Mouse (Mus musculus) hindbrain, embryonic 14.5 days (tissue): ENCODE results near the gene Grin2d. TPM values are rescaled to one million over a fixed set of nuclear protein-coding genes. Genes with fewer than 3 reads are reported as not detected.

ENCODE experiments used
- ATAC-seq: fragments of 200-750 bp; cut with Nextera tagmentation; 2 replicates; pipeline ENCODE4 v1.8.0; 2017; ENCODE audit warnings: moderate number of reproducible peaks, mild to moderate bottlenecking, moderate TSS enrichment, moderate library complexity; ENCODE audit not compliant: low FRiP score
- DNase-seq: peaks from one replicate; pipeline ENCODE4 v3.0.0-alpha.2; 2015; ENCODE audit warnings: low spot score
- H3K27ac ChIP-seq: fragments of 300-500 bp; sonication (generic); 2 replicates; pipeline ENCODE4 v1.5.1; 2014; ENCODE audit warnings: mild to moderate bottlenecking, moderate library complexity
- H3K27me3 ChIP-seq: fragments of 300-500 bp; sonication (generic); 2 replicates; pipeline ENCODE4 v1.6.1; 2014; ENCODE audit warnings: mild to moderate bottlenecking, low read length, mixed read lengths; ENCODE audit not compliant: control insufficient read depth, insufficient read depth
- H3K36me3 ChIP-seq: fragments of 300-500 bp; sonication (generic); replicated peaks from 2 replicates; pipeline ENCODE4 v1.6.1; 2014; ENCODE audit not compliant: control insufficient read depth, insufficient read depth
- H3K4me1 ChIP-seq: fragments of 300-500 bp; sonication (generic); replicated peaks from 2 replicates; pipeline ENCODE4 v1.6.1; 2014; ENCODE audit warnings: antibody characterized with exemption, low read length, mixed read lengths; ENCODE audit not compliant: control insufficient read depth, insufficient read depth
- H3K4me2 ChIP-seq: fragments of 300-500 bp; sonication (generic); replicated peaks from 2 replicates; pipeline ENCODE4 v1.6.1; 2014; ENCODE audit warnings: mild to moderate bottlenecking, moderate library complexity
- H3K4me3 ChIP-seq: fragments of 300-500 bp; sonication (generic); replicated peaks from 2 replicates; pipeline ENCODE4 v1.5.1; 2014; ENCODE audit warnings: mild to moderate bottlenecking, low read length
- H3K9ac ChIP-seq: fragments of 300-500 bp; sonication (generic); 2 replicates; pipeline ENCODE4 v1.6.1; 2014
- H3K9me3 ChIP-seq: fragments of 300-500 bp; sonication (generic); 2 replicates; pipeline ENCODE4 v1.6.1; 2016; ENCODE audit warnings: low read length; ENCODE audit not compliant: control insufficient read depth
- WGBS: fragments of 180-500 bp; shearing (Covaris S2); extraction: QIAGEN DNeasy Blood & Tissue Kit; methylation state at CpG from one replicate; pipeline ENCODE4 v1.1.7; 2014; 5-methylcytosine and 5-hydroxymethylcytosine counted together
- polyA plus RNA-seq: library from polyadenylated mRNA; unstranded; fragments of >200 nt; fragmentation: Nextera tagmentation; extraction: Ambion mirVana; gene quantifications from 2 replicates; pipeline ENCODE4 v1.2.1, GENCODE M21; 2014

Grin2d gene
- polyA plus RNA-seq, 1 experiment from 2014 or later, result 4.3 TPM

- ATAC-seq (peak; percentile 58), DNase-seq (peak; percentile 92)
- WGBS, result 1% methylated on average over 109 of the region's 117 CpGs
- Histone ChIP-seq H3K9ac (peak overlapping the region; percentile 83), H3K4me2 (peak overlapping the region; percentile 78), H3K9me3 (no peaks in the 10 kb centered on the region), H3K27me3 (peaks cover 10% of the 10 kb centered on the region; the same call in 1 of the 2 replicates), H3K36me3 (no peaks in the 10 kb centered on the region), H3K4me1 (peaks cover 34% of the 10 kb centered on the region; the same call in 1 of the 2 replicates), H3K4me3 (peak overlapping the region; percentile 63), H3K27ac (peak overlapping the region; percentile 40)
Observed at GRCm38 (mm10) chr7:45865925-45866910, 12.0 kb downstream of the Grin2d start.

GRCm38 (mm10) chr7:45864435-45864834, 13.7 kb downstream of the Grin2d start:
- H3K9me3 ChIP-seq, result no peaks in the 10 kb centered on the region
- no peak for DNase-seq
- no peak overlapping the region for H3K4me2 ChIP-seq
- H3K4me1 ChIP-seq, result peaks cover 23% of the 10 kb centered on the region; the same call in 1 of the 2 replicates
- no peak overlapping the region for H3K9ac ChIP-seq
- no peaks in the 10 kb centered on the region for H3K36me3 ChIP-seq
- no peak for ATAC-seq
- no peak overlapping the region for H3K27ac ChIP-seq
- WGBS, result 67% methylated on average over 3 of the region's 3 CpGs
- peaks cover 19% of the 10 kb centered on the region for H3K27me3 ChIP-seq
- no peak overlapping the region for H3K4me3 ChIP-seq

DNA sequence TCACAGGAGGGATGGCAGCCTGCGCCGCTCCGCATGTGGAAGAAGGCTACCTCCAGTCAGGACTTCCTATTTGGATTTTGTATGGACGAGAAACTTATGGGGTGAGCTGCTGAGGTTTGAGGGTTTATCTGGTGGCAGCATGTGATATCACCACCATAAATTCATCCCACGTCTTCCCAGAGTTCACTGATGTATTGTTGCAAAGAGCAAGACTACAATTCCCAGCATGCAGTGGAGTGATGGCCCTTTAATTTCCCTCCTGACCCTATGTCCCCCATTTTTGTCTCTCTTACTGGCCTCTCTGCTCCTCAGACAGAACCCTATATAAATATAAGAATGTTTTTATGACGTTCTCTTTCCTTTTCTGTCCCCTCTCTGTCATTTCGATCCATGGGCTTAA, 15.4 kb downstream of the Grin2d start:
- Histone ChIP-seq H3K27me3 (peaks cover 30% of the 10 kb centered on the region), H3K9me3 (no peaks in the 10 kb centered on the region), H3K4me3 (no peak overlapping the region), H3K36me3 (no peaks in the 10 kb centered on the region), H3K9ac (no peak overlapping the region), H3K27ac (no peak overlapping the region), H3K4me1 (peaks cover 6% of the 10 kb centered on the region; the same call in 1 of the 2 replicates), H3K4me2 (no peak overlapping the region)
- ATAC-seq (no peak), DNase-seq (no peak)
- WGBS, result 84% methylated on average over 7 of the region's 7 CpGs

DNA sequence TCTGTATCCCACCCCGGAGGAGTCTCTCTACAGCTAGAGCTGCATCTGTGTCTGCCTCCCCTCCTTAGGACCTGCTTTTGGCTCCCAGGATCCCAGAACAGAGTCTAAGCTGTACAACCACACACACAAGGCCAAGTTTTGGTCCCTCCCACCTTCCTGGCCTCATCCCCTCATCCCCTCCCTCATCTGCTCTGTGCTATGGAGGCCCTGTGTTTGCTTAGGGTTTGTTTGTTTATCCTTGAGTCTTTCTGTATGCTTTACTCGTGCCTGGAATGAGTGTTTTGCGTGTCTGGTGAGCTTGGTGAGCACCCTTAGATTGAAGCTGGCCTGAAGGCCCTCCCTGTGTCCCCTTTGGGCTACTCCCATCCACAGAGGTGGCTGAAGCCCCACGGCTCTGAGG, 19.2 kb downstream of the Grin2d start:
- H3K27ac ChIP-seq, result no peak overlapping the region
- WGBS, result 70% methylated on average over 4 of the region's 4 CpGs
- no peak overlapping the region for H3K9ac ChIP-seq
- H3K4me2 ChIP-seq, result no peak overlapping the region
- no peak for ATAC-seq
- H3K9me3 ChIP-seq, result no peaks in the 10 kb centered on the region
- peaks cover 37% of the 10 kb centered on the region for H3K27me3 ChIP-seq
- H3K4me3 ChIP-seq, result no peak overlapping the region
- no peaks in the 10 kb centered on the region for H3K36me3 ChIP-seq
- H3K4me1 ChIP-seq, result 0 out of 2 replicates have a peak, but pooled peaks cover 5% of the 10 kb centered on the region
- no peak for DNase-seq

- Histone ChIP-seq H3K9me3 (no peaks in the 10 kb centered on the region), H3K36me3 (no peaks in the 10 kb centered on the region), H3K4me3 (peak overlapping the region; percentile 19), H3K27me3 (peaks cover 37% of the 10 kb centered on the region), H3K4me1 (0 out of 2 replicates have a peak, but pooled peaks cover 5% of the 10 kb centered on the region), H3K27ac (no peak overlapping the region), H3K4me2 (peak overlapping the region; percentile 41), H3K9ac (0 out of 2 replicates have a peak overlapping the region, but pooled peaks have one; percentile 18)
- ATAC-seq, result peak; percentile 33; the same call in 1 of the 2 replicates
- 5% methylated on average over 29 of the region's 30 CpGs for WGBS
- DNase-seq, result no peak
Observed at GRCm38 (mm10) chr7:45856950-45857901, 21.0 kb downstream of the Grin2d start.

DNA sequence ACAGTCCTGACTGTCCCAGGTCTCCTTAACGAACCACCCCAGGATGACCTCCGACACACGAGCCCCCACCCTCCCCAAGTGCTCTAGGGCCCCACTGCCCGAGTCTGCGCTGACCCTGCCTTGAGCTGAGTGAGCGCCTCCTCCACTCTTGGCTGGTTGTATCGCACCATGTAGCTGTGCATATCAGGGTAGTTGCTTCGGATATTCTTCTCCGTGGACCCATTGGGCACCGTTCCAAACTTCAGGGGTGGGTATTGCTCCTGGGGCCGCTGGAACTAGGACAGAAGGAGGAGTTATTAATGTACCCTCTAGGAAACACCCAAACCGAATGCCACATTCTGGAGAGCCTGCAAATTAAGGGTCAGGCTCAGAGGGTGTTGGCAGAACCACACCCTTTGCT, 25.1 kb downstream of the Grin2d start:
- WGBS, result 88% methylated on average over 12 of the region's 12 CpGs
- no peak for DNase-seq
- H3K27me3 ChIP-seq, result peaks cover 19% of the 10 kb centered on the region
- ATAC-seq, result no peak
- H3K9ac ChIP-seq, result no peak overlapping the region
- H3K4me1 ChIP-seq, result 0 out of 2 replicates have a peak, but pooled peaks cover 5% of the 10 kb centered on the region
- H3K4me3 ChIP-seq, result no peak overlapping the region
- H3K4me2 ChIP-seq, result no peak overlapping the region
- no peaks in the 10 kb centered on the region for H3K9me3 ChIP-seq
- no peaks in the 10 kb centered on the region for H3K36me3 ChIP-seq
- no peak overlapping the region for H3K27ac ChIP-seq

DNA sequence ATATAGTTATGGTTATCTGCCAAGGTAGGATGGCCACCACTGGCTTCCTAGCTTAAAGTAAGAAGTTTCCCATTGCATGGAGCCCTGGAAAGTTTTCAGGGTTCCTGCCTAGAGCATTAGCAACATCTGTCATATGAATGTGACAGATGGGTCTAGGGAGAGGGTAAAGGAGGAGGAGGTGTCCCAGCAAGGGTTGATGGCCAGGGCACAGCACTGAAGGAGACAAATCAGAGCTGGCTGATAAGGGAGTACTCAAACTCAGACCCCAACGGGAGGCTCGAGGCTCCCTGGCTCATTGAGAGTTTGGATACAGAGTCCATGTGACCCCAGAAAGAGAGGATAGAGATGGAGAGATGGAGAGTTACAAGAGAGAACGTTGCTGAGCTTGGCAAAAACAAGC, 27.5 kb downstream of the Grin2d start:
- ATAC-seq, result no peak
- Histone ChIP-seq H3K27me3 (no peaks in the 10 kb centered on the region; the same call in 1 of the 2 replicates), H3K27ac (no peak overlapping the region), H3K4me2 (no peak overlapping the region), H3K36me3 (no peaks in the 10 kb centered on the region), H3K9me3 (no peaks in the 10 kb centered on the region), H3K4me1 (no peaks in the 10 kb centered on the region), H3K4me3 (no peak overlapping the region), H3K9ac (no peak overlapping the region)
- WGBS, result 70% methylated on average over 3 of the region's 3 CpGs
- DNase-seq, result no peak

GRCm38 (mm10) chr7:45848447-45849027, 29.6 kb downstream of the Grin2d start:
- ATAC-seq, result no peak
- H3K9ac ChIP-seq, result no peak overlapping the region

More at GRCm38 (mm10) chr7:45848447-45849027, 29.6 kb downstream of the Grin2d start:
- no peak for DNase-seq
- Histone ChIP-seq H3K4me3 (no peak overlapping the region), H3K27me3 (no peaks in the 10 kb centered on the region; the same call in 1 of the 2 replicates), H3K4me2 (no peak overlapping the region), H3K36me3 (no peaks in the 10 kb centered on the region), H3K9me3 (no peaks in the 10 kb centered on the region), H3K27ac (no peak overlapping the region), H3K4me1 (no peaks in the 10 kb centered on the region)
- 11% methylated on average over 6 of the region's 6 CpGs for WGBS
